Mouse (Mus musculus) intestine, embryonic 14.5 days (tissue): ENCODE data around the gene Ccdc30. TPM values are rescaled to one million over a fixed set of nuclear protein-coding genes. Genes with fewer than 3 reads are reported as not detected.

Experiments used
- ATAC-seq: fragments of 200-750 bp; cut with Nextera tagmentation; replicated peaks from 2 replicates; pipeline ENCODE4 v1.8.0; 2017; ENCODE audit warnings: low read depth, moderate number of reproducible peaks, moderate TSS enrichment, moderate library complexity; ENCODE audit not compliant: low FRiP score, low TSS enrichment
- DNase-seq: peaks from one replicate; pipeline ENCODE4 v3.0.0-alpha.2; 2018; ENCODE audit warnings: low spot score
- H3K27ac ChIP-seq: fragments of 300-500 bp; sonication (generic); 2 replicates; pipeline ENCODE4 v1.5.1; 2014; ENCODE audit warnings: low read depth, mild to moderate bottlenecking, control low read depth
- H3K27me3 ChIP-seq: fragments of 300-500 bp; sonication (generic); replicated peaks from 2 replicates; pipeline ENCODE4 v1.6.1; 2014; ENCODE audit warnings: low read length, control low read depth; ENCODE audit not compliant: control insufficient read depth, insufficient read depth
- H3K36me3 ChIP-seq: fragments of 300-500 bp; sonication (generic); 2 replicates; pipeline ENCODE4 v1.6.1; 2014; ENCODE audit warnings: low read length, control low read depth; ENCODE audit not compliant: control insufficient read depth, insufficient read depth
- H3K4me1 ChIP-seq: fragments of 300-500 bp; sonication (generic); replicated peaks from 2 replicates; pipeline ENCODE4 v1.6.1; 2014; ENCODE audit warnings: low read length, control low read depth, mixed read lengths; ENCODE audit not compliant: control insufficient read depth, insufficient read depth
- H3K4me2 ChIP-seq: fragments of 300-500 bp; sonication (generic); 2 replicates; pipeline ENCODE4 v1.6.1; 2014; ENCODE audit warnings: low read length
- H3K4me3 ChIP-seq: fragments of 300-500 bp; sonication (generic); 2 replicates; pipeline ENCODE4 v1.5.1; 2014; ENCODE audit warnings: low read depth, low read length, control low read depth, mixed read lengths
- H3K9ac ChIP-seq: fragments of 300-500 bp; sonication (generic); 2 replicates; pipeline ENCODE4 v1.6.1; 2014; ENCODE audit warnings: mild to moderate bottlenecking, low read length
- H3K9me3 ChIP-seq: fragments of 300-500 bp; sonication (generic); 2 replicates; pipeline ENCODE4 v1.6.1; 2016; ENCODE audit warnings: low read length, control low read depth; ENCODE audit not compliant: control insufficient read depth
- WGBS: fragments of 180-500 bp; shearing (Covaris S2); extraction: QIAGEN DNeasy Blood & Tissue Kit; methylation state at CpG from one replicate; pipeline ENCODE4 v1.1.7; 2014; 5-methylcytosine and 5-hydroxymethylcytosine counted together
- polyA plus RNA-seq: library from polyadenylated mRNA; unstranded; fragments of >200 nt; fragmentation: Nextera tagmentation; extraction: Ambion mirVana; gene quantifications from 2 replicates; pipeline ENCODE4 v1.2.1, GENCODE M21; 2014

Ccdc30 gene
- polyA plus RNA-seq, 1 experiment from 2014 or later = 5.1 TPM

GRCm38 (mm10) chr4:119313756-119314155 lies 101.6 kb downstream of the Ccdc30 start:
- Histone ChIP-seq H3K36me3 (peaks cover 86% of the 10 kb centered on the region), H3K27me3 (no peaks in the 10 kb centered on the region), H3K4me1 (no peaks in the 10 kb centered on the region), H3K4me2 (no peak overlapping the region), H3K4me3 (no peak overlapping the region), H3K9ac (no peak overlapping the region), H3K27ac (no peak overlapping the region), H3K9me3 (no peaks in the 10 kb centered on the region)
- no peak for ATAC-seq
- no peak for DNase-seq
- 86% methylated on average over 1 of the region's 1 CpGs for WGBS

GRCm38 (mm10) chr4:119305418-119305817 lies 109.9 kb downstream of the Ccdc30 start:
- no peak overlapping the region for H3K4me2 ChIP-seq
- ATAC-seq (no peak), DNase-seq (no peak)
- no peaks in the 10 kb centered on the region for H3K9me3 ChIP-seq
- WGBS = 67% methylated on average over 5 of the region's 5 CpGs
- no peak overlapping the region for H3K27ac ChIP-seq
- H3K4me1 ChIP-seq = no peaks in the 10 kb centered on the region
- H3K36me3 ChIP-seq = peaks cover 19% of the 10 kb centered on the region
- H3K27me3 ChIP-seq = no peaks in the 10 kb centered on the region
- no peak overlapping the region for H3K9ac ChIP-seq
- H3K4me3 ChIP-seq = no peak overlapping the region

GRCm38 (mm10) chr4:119303291-119303690 lies 112.0 kb downstream of the Ccdc30 start:
- DNase-seq (no peak), ATAC-seq (no peak)
- Histone ChIP-seq H3K9me3 (no peaks in the 10 kb centered on the region), H3K4me3 (no peak overlapping the region), H3K27ac (no peak overlapping the region), H3K4me1 (no peaks in the 10 kb centered on the region), H3K27me3 (no peaks in the 10 kb centered on the region), H3K9ac (no peak overlapping the region), H3K36me3 (peaks cover 3% of the 10 kb centered on the region; the same call in 1 of the 2 replicates), H3K4me2 (no peak overlapping the region)
- WGBS = 92% methylated on average over 8 of the region's 8 CpGs

GRCm38 (mm10) chr4:119301777-119302176 lies 113.5 kb downstream of the Ccdc30 start:
- no peak overlapping the region for H3K9ac ChIP-seq
- no peak overlapping the region for H3K4me3 ChIP-seq
- H3K27ac ChIP-seq = no peak overlapping the region
- no peaks in the 10 kb centered on the region for H3K27me3 ChIP-seq
- H3K4me1 ChIP-seq = no peaks in the 10 kb centered on the region
- H3K36me3 ChIP-seq = no peaks in the 10 kb centered on the region
- ATAC-seq (no peak), DNase-seq (no peak)
- no peaks in the 10 kb centered on the region for H3K9me3 ChIP-seq
- no peak overlapping the region for H3K4me2 ChIP-seq
- 82% methylated on average over 3 of the region's 3 CpGs for WGBS

- no peak overlapping the region for H3K4me2 ChIP-seq
- DNase-seq (no peak), ATAC-seq (no peak)
- 94% methylated on average over 3 of the region's 3 CpGs for WGBS
- H3K27ac ChIP-seq = no peak overlapping the region
- no peaks in the 10 kb centered on the region for H3K27me3 ChIP-seq
- no peaks in the 10 kb centered on the region for H3K36me3 ChIP-seq
- H3K4me3 ChIP-seq = no peak overlapping the region
- H3K4me1 ChIP-seq = no peaks in the 10 kb centered on the region
- no peak overlapping the region for H3K9ac ChIP-seq
- no peaks in the 10 kb centered on the region for H3K9me3 ChIP-seq
Observed at GRCm38 (mm10) chr4:119300761-119301160, 114.6 kb downstream of the Ccdc30 start.

GRCm38 (mm10) chr4:119297361-119297760 lies 118.0 kb downstream of the Ccdc30 start:
- no peak for DNase-seq
- peaks cover 10% of the 10 kb centered on the region for H3K4me1 ChIP-seq
- H3K27me3 ChIP-seq = no peaks in the 10 kb centered on the region
- H3K9me3 ChIP-seq = no peaks in the 10 kb centered on the region
- no peaks in the 10 kb centered on the region for H3K36me3 ChIP-seq
- WGBS = 50% methylated on average over 2 of the region's 2 CpGs
- H3K4me3 ChIP-seq = no peak overlapping the region
- H3K27ac ChIP-seq = no peak overlapping the region
- no peak overlapping the region for H3K4me2 ChIP-seq
- no peak overlapping the region for H3K9ac ChIP-seq
- ATAC-seq = no peak

GRCm38 (mm10) chr4:119295134-119295453 lies 120.2 kb downstream of the Ccdc30 start:
- Histone ChIP-seq H3K36me3 (peaks cover 17% of the 10 kb centered on the region), H3K4me2 (peak overlapping the region; percentile 81), H3K9ac (peak overlapping the region; percentile 89), H3K9me3 (no peaks in the 10 kb centered on the region), H3K4me1 (peaks cover 18% of the 10 kb centered on the region), H3K4me3 (peak overlapping the region; percentile 97), H3K27me3 (no peaks in the 10 kb centered on the region), H3K27ac (peak overlapping the region; percentile 74)
- WGBS = 10% methylated on average over 6 of the region's 6 CpGs
- DNase-seq (peak; percentile 68), ATAC-seq (no peak)

GRCm38 (mm10) chr4:119294415-119295133 lies 120.7 kb downstream of the Ccdc30 start, which contains the start of gene Ybx1:
TSS of gene Ybx1 (minus strand) at chr4:119294604.
- under 1% methylated on average over 55 of the region's 61 CpGs for WGBS
- H3K36me3 ChIP-seq = peaks cover 21% of the 10 kb centered on the region
- no peaks in the 10 kb centered on the region for H3K27me3 ChIP-seq
- DNase-seq (peak; percentile 100), ATAC-seq (peak; percentile 100)
- peak within 1 kb of the TSS; percentile 91 for H3K4me2 ChIP-seq
- peaks cover 18% of the 10 kb centered on the region for H3K4me1 ChIP-seq
- H3K9ac ChIP-seq = peak within 1 kb of the TSS; percentile 89
- peak within 1 kb of the TSS; percentile 74 for H3K27ac ChIP-seq
- H3K4me3 ChIP-seq = peak within 1 kb of the TSS; percentile 97
- no peaks in the 10 kb centered on the region for H3K9me3 ChIP-seq
